Mouse (Mus musculus) heart, postnatal 0 days (tissue): ENCODE data around the gene Gm37240. TPM values are rescaled to one million over a fixed set of nuclear protein-coding genes. Genes with fewer than 3 reads are reported as not detected.
A peak's percentile ranks its signal among the peaks of the same experiment; 100 is the strongest.

ENCODE experiments used
- ATAC-seq: fragments of 200-750 bp; cut with Nextera tagmentation; 2 replicates; pipeline ENCODE4 v1.8.0; 2017; ENCODE audit warnings: low read depth, moderate number of reproducible peaks, moderate library complexity; ENCODE audit not compliant: insufficient read depth
- DNase-seq: peaks from one replicate; pipeline ENCODE4 v3.0.0-alpha.2; 2016; ENCODE audit warnings: low spot score
- H3K27ac ChIP-seq: fragments of 300-500 bp; sonication (generic); 2 replicates; pipeline ENCODE4 v1.5.1; 2014; ENCODE audit warnings: low read depth, mild to moderate bottlenecking
- H3K27me3 ChIP-seq: fragments of 300-500 bp; sonication (generic); 2 replicates; pipeline ENCODE4 v1.6.1; 2014; ENCODE audit warnings: low read length, mixed read lengths; ENCODE audit not compliant: control insufficient read depth, insufficient read depth
- H3K36me3 ChIP-seq: fragments of 300-500 bp; sonication (generic); replicated peaks from 2 replicates; pipeline ENCODE4 v1.6.1; 2014; ENCODE audit warnings: low read length, mixed read lengths; ENCODE audit not compliant: control insufficient read depth, insufficient read depth
- H3K4me1 ChIP-seq: fragments of 300-500 bp; sonication (generic); 2 replicates; pipeline ENCODE4 v1.6.1; 2014; ENCODE audit warnings: antibody characterized with exemption; ENCODE audit not compliant: control insufficient read depth, insufficient read depth
- H3K4me2 ChIP-seq: fragments of 300-500 bp; sonication (generic); 2 replicates; pipeline ENCODE4 v1.6.1; 2014; ENCODE audit warnings: low read depth, mild to moderate bottlenecking, low read length, moderate library complexity
- H3K4me3 ChIP-seq: fragments of 300-500 bp; sonication (generic); 2 replicates; pipeline ENCODE4 v1.5.1; 2014; ENCODE audit warnings: low read depth, low read length
- H3K9ac ChIP-seq: fragments of 300-500 bp; sonication (generic); replicated peaks from 2 replicates; pipeline ENCODE4 v1.6.1; 2014; ENCODE audit warnings: low read depth, low read length, mixed read lengths
- H3K9me3 ChIP-seq: fragments of 300-500 bp; sonication (generic); replicated peaks from 2 replicates; pipeline ENCODE4 v1.6.1; 2016; ENCODE audit warnings: low read length; ENCODE audit not compliant: control insufficient read depth
- CTCF ChIP-seq: IDR thresholded peaks from 2 replicates; pipeline ENCODE4 v1.5.1; 2016; ENCODE audit warnings: antibody characterized with exemption, control low read depth, low read depth
- EP300 ChIP-seq: IDR thresholded peaks from 2 replicates; pipeline ENCODE4 v1.6.1; 2016; ENCODE audit warnings: antibody characterized with exemption, low read depth
- WGBS: fragments of 180-500 bp; shearing (Covaris S2); extraction: QIAGEN DNeasy Blood & Tissue Kit; methylation state at CpG from one replicate; pipeline ENCODE4 v1.1.7; 2014; 5-methylcytosine and 5-hydroxymethylcytosine counted together
- polyA plus RNA-seq: library from polyadenylated mRNA; unstranded; fragments of >200 nt; fragmentation: Nextera tagmentation; extraction: Ambion mirVana; gene quantifications from 2 replicates; pipeline ENCODE4 v1.2.1, GENCODE M21; 2015
- total RNA-seq: library from RNA; depleted of rRNA; stranded (reverse); fragments of >200 nt; gene quantifications from 2 replicates; pipeline ENCODE4 v1.2.3, GENCODE M21; 2014; ENCODE audit warnings: low replicate concordance

Gm37240 gene
- total and polyA plus RNA-seq, 2 experiments from 2014 or later = 21.7 to 72.1 TPM

- no peak for DNase-seq
- H3K4me2 ChIP-seq = no peak overlapping the region
- H3K4me1 ChIP-seq = peaks cover 20% of the 10 kb centered on the region
- WGBS = 80% methylated on average over 8 of the region's 8 CpGs
- H3K27me3 ChIP-seq = no peaks in the 10 kb centered on the region
- H3K4me3 ChIP-seq = no peak overlapping the region
- no peaks in the 10 kb centered on the region for H3K9me3 ChIP-seq
- H3K9ac ChIP-seq = no peak overlapping the region
- no peak overlapping the region for H3K27ac ChIP-seq
- H3K36me3 ChIP-seq = no peaks in the 10 kb centered on the region
- TF ChIP-seq EP300 (no peak), CTCF (no peak)
- no peak for ATAC-seq
Measured at GRCm38 (mm10) chr3:84664686-84665085, 1222.6 kb downstream of the Gm37240 start.

GRCm38 (mm10) chr3:84663858-84664257, 1223.5 kb downstream of the Gm37240 start:
- 52% methylated on average over 4 of the region's 4 CpGs for WGBS
- ATAC-seq (peak; percentile 47; the same call in 1 of the 2 replicates), DNase-seq (peak; percentile 28)
- no peaks in the 10 kb centered on the region for H3K27me3 ChIP-seq
- TF ChIP-seq EP300 (no peak), CTCF (no peak)
- H3K4me1 ChIP-seq = peaks cover 18% of the 10 kb centered on the region
- no peak overlapping the region for H3K4me2 ChIP-seq
- H3K9ac ChIP-seq = no peak overlapping the region
- H3K27ac ChIP-seq = no peak overlapping the region
- H3K36me3 ChIP-seq = no peaks in the 10 kb centered on the region
- no peaks in the 10 kb centered on the region for H3K9me3 ChIP-seq
- H3K4me3 ChIP-seq = no peak overlapping the region

GRCm38 (mm10) chr3:84663079-84663478, 1224.2 kb downstream of the Gm37240 start:
- Histone ChIP-seq H3K4me3 (no peak overlapping the region), H3K4me1 (peaks cover 10% of the 10 kb centered on the region), H3K9ac (no peak overlapping the region), H3K27me3 (no peaks in the 10 kb centered on the region), H3K36me3 (no peaks in the 10 kb centered on the region), H3K4me2 (no peak overlapping the region), H3K27ac (no peak overlapping the region), H3K9me3 (no peaks in the 10 kb centered on the region)
- no peak for DNase-seq
- no peak for ATAC-seq
- no peak for TF ChIP-seq EP300
- TF ChIP-seq CTCF = no peak
- 88% methylated on average over 12 of the region's 12 CpGs for WGBS

GRCm38 (mm10) chr3:84660380-84660779, 1226.9 kb downstream of the Gm37240 start:
- WGBS = 91% methylated on average over 2 of the region's 2 CpGs
- H3K4me2 ChIP-seq = no peak overlapping the region

GRCm38 (mm10) chr3:84658872-84659271, 1228.4 kb downstream of the Gm37240 start:
- Histone ChIP-seq H3K4me1 (peaks cover 14% of the 10 kb centered on the region), H3K27ac (no peak overlapping the region), H3K4me3 (no peak overlapping the region), H3K36me3 (no peaks in the 10 kb centered on the region), H3K4me2 (no peak overlapping the region), H3K9ac (no peak overlapping the region), H3K9me3 (no peaks in the 10 kb centered on the region), H3K27me3 (no peaks in the 10 kb centered on the region)
- ATAC-seq (no peak), DNase-seq (no peak)
- WGBS = 94% methylated on average over 2 of the region's 2 CpGs
- TF ChIP-seq CTCF = no peak; the same call in 1 of the 2 replicates
- no peak for TF ChIP-seq EP300

More at GRCm38 (mm10) chr3:84660380-84660779, 1226.9 kb downstream of the Gm37240 start:
- DNase-seq = no peak
- Histone ChIP-seq H3K36me3 (no peaks in the 10 kb centered on the region), H3K27ac (no peak overlapping the region), H3K27me3 (no peaks in the 10 kb centered on the region), H3K4me3 (no peak overlapping the region), H3K9me3 (no peaks in the 10 kb centered on the region), H3K9ac (no peak overlapping the region), H3K4me1 (peaks cover 3% of the 10 kb centered on the region; the same call in 1 of the 2 replicates)
- TF ChIP-seq EP300 (no peak), CTCF (no peak)
- ATAC-seq = no peak

- DNase-seq (no peak), ATAC-seq (no peak)
- Histone ChIP-seq H3K27ac (no peak overlapping the region), H3K4me3 (no peak overlapping the region), H3K27me3 (no peaks in the 10 kb centered on the region), H3K9me3 (no peaks in the 10 kb centered on the region), H3K9ac (no peak overlapping the region), H3K4me2 (no peak overlapping the region), H3K4me1 (peaks cover 17% of the 10 kb centered on the region), H3K36me3 (no peaks in the 10 kb centered on the region)
- WGBS = 86% methylated on average over 7 of the region's 7 CpGs
- no peak for TF ChIP-seq CTCF
- no peak for TF ChIP-seq EP300
Measured at GRCm38 (mm10) chr3:84658017-84658416, 1229.3 kb downstream of the Gm37240 start.
